Mouse (Mus musculus) heart, postnatal 0 days (tissue): ENCODE measurements around the gene Osbpl8.

ENCODE experiments used
- CTCF ChIP-seq: IDR thresholded peaks from 2 replicates; pipeline ENCODE4 v1.5.1; 2016; ENCODE audit warnings: antibody characterized with exemption, control low read depth, low read depth
- EP300 ChIP-seq: IDR thresholded peaks from 2 replicates; pipeline ENCODE4 v1.6.1; 2016; ENCODE audit warnings: antibody characterized with exemption, low read depth

GRCm38 (mm10) chr10:111166057-111166841 lies 1.7 kb downstream of the Osbpl8 start:
- no peak for TF ChIP-seq EP300
- no peak for TF ChIP-seq CTCF
